Mouse (Mus musculus) limb, embryonic 11.5 days (tissue): ENCODE results near the gene Rpl23a. TPM values are rescaled to one million over a fixed set of nuclear protein-coding genes. Genes with fewer than 3 reads are reported as not detected.

Experiments used
- ATAC-seq: fragments of 200-750 bp; cut with Nextera tagmentation; 2 replicates; pipeline ENCODE4 v1.8.0; 2017; ENCODE audit warnings: low read depth; ENCODE audit not compliant: insufficient number of reproducible peaks, low FRiP score, low TSS enrichment
- DNase-seq: peaks from one replicate; pipeline ENCODE4 v3.0.0-alpha.2; 2015; ENCODE audit warnings: low spot score
- H3K27ac ChIP-seq: fragments of 300-500 bp; sonication (generic); replicated peaks from 2 replicates; pipeline ENCODE4 v1.5.1; 2014; ENCODE audit warnings: low read depth, mild to moderate bottlenecking, low read length
- H3K27me3 ChIP-seq: fragments of 300-500 bp; sonication (generic); 2 replicates; pipeline ENCODE4 v1.6.1; 2014; ENCODE audit warnings: mild to moderate bottlenecking, low read length, mixed read lengths; ENCODE audit not compliant: control insufficient read depth, insufficient read depth
- H3K36me3 ChIP-seq: fragments of 300-500 bp; sonication (generic); 2 replicates; pipeline ENCODE4 v1.6.1; 2014; ENCODE audit warnings: mild to moderate bottlenecking, low read length, moderate library complexity, mixed read lengths; ENCODE audit not compliant: control insufficient read depth, insufficient read depth
- H3K4me1 ChIP-seq: fragments of 300-500 bp; sonication (generic); 2 replicates; pipeline ENCODE4 v1.6.1; 2014; ENCODE audit warnings: low read length, mixed read lengths; ENCODE audit not compliant: control insufficient read depth, insufficient read depth
- H3K4me2 ChIP-seq: fragments of 300-500 bp; sonication (generic); 2 replicates; pipeline ENCODE4 v1.6.1; 2014; ENCODE audit warnings: low read depth, mild to moderate bottlenecking, moderate library complexity; ENCODE audit not compliant: severe bottlenecking
- H3K4me3 ChIP-seq: fragments of 300-500 bp; sonication (generic); 2 replicates; pipeline ENCODE4 v1.5.1; 2014; ENCODE audit warnings: low read depth, low read length
- H3K9ac ChIP-seq: fragments of 300-500 bp; sonication (generic); 2 replicates; pipeline ENCODE4 v1.6.1; 2014; ENCODE audit warnings: mild to moderate bottlenecking, low read length
- H3K9me3 ChIP-seq: fragments of 300-500 bp; sonication (generic); 2 replicates; pipeline ENCODE4 v1.6.1; 2016; ENCODE audit warnings: low read length; ENCODE audit not compliant: control insufficient read depth
- WGBS: fragments of 180-500 bp; shearing (Covaris S2); extraction: QIAGEN DNeasy Blood & Tissue Kit; methylation state at CpG from one replicate; pipeline ENCODE4 v1.1.7; 2014; 5-methylcytosine and 5-hydroxymethylcytosine counted together
- polyA plus RNA-seq: library from polyadenylated mRNA; unstranded; fragments of >200 nt; fragmentation: Nextera tagmentation; extraction: Ambion mirVana; gene quantifications from 2 replicates; pipeline ENCODE4 v1.2.1, GENCODE M21; 2014

The Rpl23a gene
- polyA plus RNA-seq, 1 experiment from 2014 or later: 1,529 TPM

GRCm38 (mm10) chr11:78174506-78174905 is 8.9 kb downstream of the Rpl23a start:
- Histone ChIP-seq H3K4me1 (peaks cover 13% of the 10 kb centered on the region; the same call in 1 of the 2 replicates), H3K36me3 (peaks cover 2% of the 10 kb centered on the region; the same call in 1 of the 2 replicates), H3K4me2 (no peak overlapping the region), H3K27me3 (no peaks in the 10 kb centered on the region), H3K9ac (no peak overlapping the region), H3K27ac (no peak overlapping the region), H3K9me3 (no peaks in the 10 kb centered on the region), H3K4me3 (no peak overlapping the region)
- ATAC-seq: no peak
- no peak for DNase-seq
- WGBS: 95% methylated on average over 3 of the region's 3 CpGs

DNA sequence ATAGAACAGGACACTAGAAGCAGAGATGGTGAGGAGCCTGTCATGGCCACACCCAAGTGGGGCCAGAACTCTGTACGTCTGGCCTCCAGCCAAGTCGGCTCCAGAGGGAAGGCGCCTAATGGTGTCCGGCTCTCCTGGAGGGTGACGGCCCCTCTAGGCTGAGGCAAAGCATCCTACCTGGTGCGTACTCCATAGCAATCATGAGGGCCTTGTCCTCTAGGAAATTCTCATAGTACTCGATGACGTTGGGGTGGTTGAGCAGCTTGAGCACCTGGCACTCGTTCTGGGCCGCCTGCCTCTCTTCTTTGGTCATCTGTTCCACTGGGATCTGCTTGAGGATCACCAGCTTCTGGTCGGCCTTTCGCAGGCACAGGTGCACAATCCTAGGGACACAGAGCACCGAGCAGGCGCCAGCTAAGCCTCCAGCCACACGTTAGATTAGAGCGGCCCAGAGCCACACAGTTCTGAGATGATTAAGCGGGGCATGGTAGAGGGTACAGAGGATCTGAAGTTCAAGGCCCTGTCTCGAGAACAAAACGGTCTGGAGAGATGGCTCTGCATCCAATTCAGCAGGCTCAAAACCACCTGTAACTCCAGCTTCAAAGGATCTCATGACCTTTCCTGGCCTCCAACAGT is 10.5 kb downstream of the Rpl23a start:
- H3K4me3 ChIP-seq: no peak overlapping the region
- WGBS: 81% methylated on average over 19 of the region's 19 CpGs
- ATAC-seq (no peak), DNase-seq (no peak)
- no peak overlapping the region for H3K9ac ChIP-seq
- peaks cover 8% of the 10 kb centered on the region; the same call in 1 of the 2 replicates for H3K4me1 ChIP-seq
- H3K4me2 ChIP-seq: no peak overlapping the region
- no peak overlapping the region for H3K27ac ChIP-seq
- no peaks in the 10 kb centered on the region for H3K9me3 ChIP-seq
- H3K27me3 ChIP-seq: no peaks in the 10 kb centered on the region
- H3K36me3 ChIP-seq: peaks cover 2% of the 10 kb centered on the region; the same call in 1 of the 2 replicates

DNA sequence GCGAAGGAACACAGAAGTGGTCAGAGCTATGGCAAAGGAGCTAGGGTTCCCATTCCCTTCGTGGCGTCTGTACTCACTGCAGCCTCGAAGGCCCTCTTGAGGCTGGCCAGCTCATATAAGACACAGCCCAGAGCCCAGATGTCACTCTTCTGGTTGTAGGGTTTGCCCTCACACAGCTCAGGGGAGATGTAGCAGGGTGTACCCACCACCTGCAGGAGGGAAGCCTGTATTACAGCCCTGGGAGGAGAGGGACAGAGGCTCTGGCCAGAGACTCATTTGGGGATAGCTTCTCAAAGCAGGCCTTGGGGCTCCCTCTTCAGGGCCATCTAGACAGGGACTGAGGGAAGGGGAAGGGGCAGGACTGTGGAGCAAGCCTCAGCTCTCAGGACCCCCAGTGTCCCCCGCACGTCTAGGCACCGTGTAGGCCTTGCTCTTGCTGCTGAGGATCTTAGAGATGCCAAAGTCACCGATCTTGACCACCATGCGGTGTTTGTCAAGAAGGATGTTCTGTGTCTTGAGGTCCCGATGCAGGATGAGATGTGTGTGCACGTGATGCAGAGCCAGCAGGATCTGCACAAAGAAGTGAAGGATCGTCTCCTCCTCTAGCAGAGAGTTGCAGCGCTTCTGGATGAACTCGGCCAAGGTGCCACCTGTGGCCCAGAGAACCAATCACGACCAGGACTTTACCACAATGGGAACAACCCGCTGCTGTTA is 11.2 kb downstream of the Rpl23a start:
- WGBS: 79% methylated on average over 16 of the region's 16 CpGs
- H3K4me1 ChIP-seq: peaks cover 3% of the 10 kb centered on the region; the same call in 1 of the 2 replicates
- H3K27me3 ChIP-seq: no peaks in the 10 kb centered on the region
- H3K27ac ChIP-seq: no peak overlapping the region
- H3K9ac ChIP-seq: no peak overlapping the region
- H3K4me2 ChIP-seq: no peak overlapping the region
- DNase-seq: no peak
- H3K9me3 ChIP-seq: no peaks in the 10 kb centered on the region
- peaks cover 2% of the 10 kb centered on the region; the same call in 1 of the 2 replicates for H3K36me3 ChIP-seq
- H3K4me3 ChIP-seq: no peak overlapping the region
- ATAC-seq: no peak

GRCm38 (mm10) chr11:78171328-78171727 is 12.1 kb downstream of the Rpl23a start:
- Histone ChIP-seq H3K4me3 (no peak overlapping the region), H3K9ac (no peak overlapping the region), H3K9me3 (no peaks in the 10 kb centered on the region), H3K36me3 (peaks cover 2% of the 10 kb centered on the region; the same call in 1 of the 2 replicates), H3K4me2 (no peak overlapping the region), H3K27ac (no peak overlapping the region), H3K27me3 (no peaks in the 10 kb centered on the region), H3K4me1 (peaks cover 3% of the 10 kb centered on the region; the same call in 1 of the 2 replicates)
- WGBS: 79% methylated on average over 4 of the region's 4 CpGs
- ATAC-seq: no peak
- no peak for DNase-seq

GRCm38 (mm10) chr11:78170306-78170705 is 13.1 kb downstream of the Rpl23a start:
- ATAC-seq: no peak
- Histone ChIP-seq H3K4me1 (peaks cover 7% of the 10 kb centered on the region; the same call in 1 of the 2 replicates), H3K4me2 (no peak overlapping the region), H3K4me3 (no peak overlapping the region), H3K27me3 (no peaks in the 10 kb centered on the region), H3K9ac (no peak overlapping the region), H3K9me3 (no peaks in the 10 kb centered on the region), H3K36me3 (peaks cover 2% of the 10 kb centered on the region; the same call in 1 of the 2 replicates), H3K27ac (no peak overlapping the region)
- no peak for DNase-seq
- 85% methylated on average over 15 of the region's 15 CpGs for WGBS

- ATAC-seq (no peak), DNase-seq (no peak)
- Histone ChIP-seq H3K36me3 (peaks cover 2% of the 10 kb centered on the region; the same call in 1 of the 2 replicates), H3K27ac (no peak overlapping the region), H3K9me3 (no peaks in the 10 kb centered on the region), H3K4me3 (no peak overlapping the region), H3K4me1 (peaks cover 7% of the 10 kb centered on the region; the same call in 1 of the 2 replicates), H3K27me3 (no peaks in the 10 kb centered on the region), H3K4me2 (no peak overlapping the region), H3K9ac (no peak overlapping the region)
- 63% methylated on average over 19 of the region's 19 CpGs for WGBS
These were observed 14.6 kb downstream of the Rpl23a start for GRCm38 (mm10) chr11:78168541-78169468.

DNA sequence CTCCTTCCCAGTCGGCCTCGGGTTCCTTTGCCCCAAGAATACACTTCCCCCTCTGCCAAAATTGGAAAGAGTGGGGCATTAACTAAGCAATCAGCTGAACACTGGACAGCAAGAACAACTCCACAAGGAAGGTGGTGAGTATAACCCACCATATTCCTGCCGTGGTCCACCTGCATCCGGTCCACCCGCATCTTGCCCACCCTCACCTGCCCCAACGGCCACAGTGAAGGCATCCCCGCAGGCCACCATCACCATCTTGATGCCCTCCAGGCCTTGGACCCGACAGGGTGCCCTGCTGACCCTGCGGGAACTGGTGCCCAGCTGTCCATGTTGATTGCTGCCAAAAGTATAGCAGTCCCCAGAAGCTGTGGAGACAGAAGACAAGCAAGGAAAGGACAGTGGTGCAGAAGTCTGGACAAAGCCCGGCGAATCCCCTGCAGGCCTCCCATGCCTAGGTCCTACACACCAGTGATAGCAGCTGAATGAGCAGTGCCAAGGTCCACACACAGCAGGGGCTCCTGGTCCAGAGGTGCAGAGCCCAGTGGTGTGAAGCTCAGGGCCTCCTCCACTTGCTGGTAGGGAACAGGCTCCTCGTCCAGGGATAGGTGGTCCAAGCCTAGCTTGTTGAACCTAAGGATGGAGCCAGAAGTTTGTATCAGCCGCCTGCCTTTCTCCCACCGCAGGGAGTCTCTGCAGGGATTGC is 16.0 kb downstream of the Rpl23a start:
- H3K4me1 ChIP-seq: peaks cover 17% of the 10 kb centered on the region
- H3K27ac ChIP-seq: no peak overlapping the region
- 90% methylated on average over 14 of the region's 14 CpGs for WGBS
- ATAC-seq (no peak), DNase-seq (no peak)
- H3K27me3 ChIP-seq: no peaks in the 10 kb centered on the region
- no peak overlapping the region for H3K4me2 ChIP-seq
- H3K36me3 ChIP-seq: peaks cover 2% of the 10 kb centered on the region; the same call in 1 of the 2 replicates
- H3K9me3 ChIP-seq: no peaks in the 10 kb centered on the region
- no peak overlapping the region for H3K4me3 ChIP-seq
- no peak overlapping the region for H3K9ac ChIP-seq
